Mouse (Mus musculus): ENCODE measurements at regions not wholly inside any gene's neighbourhood (a gene's known extent, or its start where the extent isn't known, plus 50 kb on each side); places are given as distances from the start of the nearest gene placed in this dataset.

- no peak for DNase-seq (ENCODE audit: low spot score in 2 of 2)
These were observed 658.6 kb downstream of the Ofcc1 start for GRCm38 (mm10) chr13:39702621-39703020.

GRCm38 (mm10) chr13:39691291-39692024 is 669.8 kb downstream of the Ofcc1 start:
- DNase-seq (ENCODE audit: low spot score in 2 of 2) = no peak

- no peak for DNase-seq (ENCODE audit: low spot score in 2 of 2)
These were observed 696.7 kb downstream of the Ofcc1 start for GRCm38 (mm10) chr13:39664548-39664947.

- DNase-seq (ENCODE audit: low spot score in 2 of 2) = no peak
These were observed 688.8 kb upstream of the Slc35b3 start for GRCm38 (mm10) chr13:39649457-39649856.

- peak in 1 of 2 experiments; percentile 14 for DNase-seq (ENCODE audit: low spot score in 2 of 2)
These were observed 686.7 kb upstream of the Slc35b3 start for GRCm38 (mm10) chr13:39647367-39647766.

GRCm38 (mm10) chr13:39631506-39632132 is 670.9 kb upstream of the Slc35b3 start:
- DNase-seq (ENCODE audit: low spot score in 2 of 2) = no peak
